Mouse (Mus musculus): ENCODE results near the gene Tgfbrap1. TPM values are rescaled to one million over a fixed set of nuclear protein-coding genes. Genes with fewer than 3 reads are reported as not detected.
A peak's percentile ranks its signal among the peaks of the same experiment; 100 is the strongest.

The Tgfbrap1 gene
- polyA plus RNA-seq, 1 experiment from 2014 or later: 19.5 TPM

DNA sequence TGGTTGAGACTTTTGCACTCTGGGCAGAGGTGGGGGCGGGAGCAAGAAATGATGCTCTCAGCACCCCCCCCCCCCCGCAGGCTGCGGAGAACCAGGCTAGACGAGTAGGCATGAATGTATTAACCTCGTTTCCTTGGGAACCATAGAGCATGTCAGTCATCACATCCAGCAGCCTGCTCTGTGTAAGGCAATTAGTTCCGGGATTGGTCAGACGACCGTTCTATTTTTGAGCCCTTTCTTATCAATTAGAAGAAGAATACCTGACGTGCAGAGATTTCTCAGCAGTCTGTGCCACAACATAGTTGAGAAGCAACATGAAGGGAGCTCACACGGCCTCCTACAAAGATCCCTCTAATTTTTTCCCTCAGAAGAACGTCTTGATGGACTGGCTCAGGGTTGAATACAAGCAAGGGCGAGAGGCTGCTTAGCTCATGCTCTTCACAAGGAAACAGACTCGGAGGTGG lies 92.4 kb downstream of the Tgfbrap1 start:
- no peaks in the 10 kb centered on the region for H3K36me3 ChIP-seq (ENCODE audit: control insufficient read depth, insufficient read depth)
- WGBS: 3% methylated on average over 13 of the region's 13 CpGs
- peak overlapping the region; percentile 69 for H3K27ac ChIP-seq (ENCODE audit: low read length)
- H3K4me3 ChIP-seq (replicated peaks; ENCODE audit: low read length): peak overlapping the region; percentile 28
- H3K4me2 ChIP-seq (ENCODE audit: low read length): peak overlapping the region; percentile 53
- peak; percentile 97 for ATAC-seq
- H3K27me3 ChIP-seq (replicated peaks; ENCODE audit: control insufficient read depth, insufficient read depth, low read length): no peaks in the 10 kb centered on the region
- H3K9me3 ChIP-seq (ENCODE audit: control insufficient read depth, low read length): no peaks in the 10 kb centered on the region
- H3K9ac ChIP-seq (replicated peaks; ENCODE audit: low read depth, low read length): peak overlapping the region; percentile 39
- peaks cover 8% of the 10 kb centered on the region; the same call in 1 of the 2 replicates for H3K4me1 ChIP-seq (replicated peaks; ENCODE audit: control insufficient read depth, insufficient read depth, low read length)

Small RNA genes lying within 50 kb of the gene (microRNA-seq; reads per million reads assigned to microRNA genes)
- not detected for gene Gm24001

Other genes starting within 250 kb of the Tgfbrap1 start
- gene Mrps9, start 247.4 kb downstream of the Tgfbrap1 start, polyA plus RNA-seq (2015; fragmentation: Nextera tagmentation; extraction: Ambion mirVana): 33.5 and 35.8 TPM in 2 replicates
- 32.8 and 34.7 TPM in 2 replicates for gene Gpr45, start 145.8 kb downstream of the Tgfbrap1 start, polyA plus RNA-seq (2015; fragmentation: Nextera tagmentation; extraction: Ambion mirVana)
- gene AI597479, start 73 bp upstream of the Tgfbrap1 start, polyA plus RNA-seq (2015; fragmentation: Nextera tagmentation; extraction: Ambion mirVana): 56.7 and 61.8 TPM in 2 replicates
- gene Fhl2, start 98.3 kb upstream of the Tgfbrap1 start, polyA plus RNA-seq (2015; fragmentation: Nextera tagmentation; extraction: Ambion mirVana): 16.4 and 17.2 TPM in 2 replicates